Mouse (Mus musculus) midbrain, embryonic 13.5 days (tissue): ENCODE results near the gene Ctsa. TPM values are rescaled to one million over a fixed set of nuclear protein-coding genes. Genes with fewer than 3 reads are reported as not detected.
"Not testable (repeated sequence)": the region's sequence is repeated elsewhere in the genome, so short reads cannot be mapped to it uniquely, and the experiment has no call there.

Experiments used
- ATAC-seq: fragments of 200-750 bp; cut with Nextera tagmentation; 2 replicates; pipeline ENCODE4 v1.8.0; 2017; ENCODE audit warnings: mild to moderate bottlenecking, moderate TSS enrichment, moderate library complexity
- H3K27ac ChIP-seq: fragments of 300-500 bp; sonication (generic); 2 replicates; pipeline ENCODE4 v1.5.1; 2015; ENCODE audit warnings: inconsistent platforms, mild to moderate bottlenecking, moderate library complexity
- H3K27me3 ChIP-seq: fragments of 300-500 bp; sonication (generic); 2 replicates; pipeline ENCODE4 v1.6.1; 2015; ENCODE audit warnings: mild to moderate bottlenecking, inconsistent platforms
- H3K36me3 ChIP-seq: fragments of 300-500 bp; sonication (generic); 2 replicates; pipeline ENCODE4 v1.6.1; 2015; ENCODE audit warnings: mild to moderate bottlenecking, inconsistent platforms
- H3K4me1 ChIP-seq: fragments of 300-500 bp; sonication (generic); replicated peaks from 2 replicates; pipeline ENCODE4 v1.6.1; 2015; ENCODE audit warnings: inconsistent platforms
- H3K4me2 ChIP-seq: fragments of 300-500 bp; sonication (generic); replicated peaks from 2 replicates; pipeline ENCODE4 v1.6.1; 2015; ENCODE audit warnings: moderate library complexity, mild to moderate bottlenecking, inconsistent platforms
- H3K4me3 ChIP-seq: fragments of 300-500 bp; sonication (generic); replicated peaks from 2 replicates; pipeline ENCODE4 v1.5.1; 2015; ENCODE audit warnings: mild to moderate bottlenecking, inconsistent platforms
- H3K9ac ChIP-seq: fragments of 300-500 bp; sonication (generic); replicated peaks from 2 replicates; pipeline ENCODE4 v1.6.1; 2015; ENCODE audit warnings: mild to moderate bottlenecking, inconsistent platforms
- H3K9me3 ChIP-seq: fragments of 300-500 bp; sonication (generic); 2 replicates; pipeline ENCODE4 v1.6.1; 2016; ENCODE audit warnings: mild to moderate bottlenecking, inconsistent platforms
- WGBS: fragments of 180-500 bp; shearing (Covaris S2); methylation state at CpG from one replicate; pipeline ENCODE4 v1.1.7; 2015; 5-methylcytosine and 5-hydroxymethylcytosine counted together
- polyA plus RNA-seq: library from polyadenylated mRNA; unstranded; fragments of >200 nt; fragmentation: Nextera tagmentation; extraction: Ambion mirVana; gene quantifications from 2 replicates; pipeline ENCODE4 v1.2.1, GENCODE M21; 2015

The Ctsa gene
- polyA plus RNA-seq, 1 experiment from 2014 or later, result 94.2 TPM

GRCm38 (mm10) chr2:164792400-164793190 is 40.1 kb upstream of the Ctsa start:
- Histone ChIP-seq H3K27me3 (no peaks in the 10 kb centered on the region), H3K9ac (no peak overlapping the region), H3K9me3 (no peaks in the 10 kb centered on the region), H3K4me3 (no peak overlapping the region), H3K27ac (no peak overlapping the region), H3K4me2 (no peak overlapping the region), H3K4me1 (no peaks in the 10 kb centered on the region), H3K36me3 (peaks cover 73% of the 10 kb centered on the region)
- WGBS, result 95% methylated on average over 12 of the region's 12 CpGs
- no peak for ATAC-seq

- 0 out of 2 replicates have a peak overlapping the region, but pooled peaks have one; percentile 35 for H3K27ac ChIP-seq
- H3K9ac ChIP-seq, result no peak overlapping the region
- no peak for ATAC-seq
- no peaks in the 10 kb centered on the region for H3K27me3 ChIP-seq
- 85% methylated on average over 3 of the region's 3 CpGs for WGBS
- H3K36me3 ChIP-seq, result peaks cover 78% of the 10 kb centered on the region
- H3K4me1 ChIP-seq, result no peaks in the 10 kb centered on the region
- H3K4me3 ChIP-seq, result no peak overlapping the region
- no peaks in the 10 kb centered on the region for H3K9me3 ChIP-seq
- H3K4me2 ChIP-seq, result no peak overlapping the region
Observed at GRCm38 (mm10) chr2:164793236-164793635, 39.4 kb upstream of the Ctsa start.

- no peaks in the 10 kb centered on the region for H3K27me3 ChIP-seq
- no peaks in the 10 kb centered on the region for H3K4me1 ChIP-seq
- H3K9ac ChIP-seq, result no peak overlapping the region
- 89% methylated on average over 2 of the region's 2 CpGs for WGBS
- no peak overlapping the region for H3K4me2 ChIP-seq
- H3K9me3 ChIP-seq, result no peaks in the 10 kb centered on the region
- peak overlapping the region; percentile 35; the same call in 1 of the 2 replicates for H3K27ac ChIP-seq
- peaks cover 80% of the 10 kb centered on the region for H3K36me3 ChIP-seq
- no peak for ATAC-seq
- no peak overlapping the region for H3K4me3 ChIP-seq
Observed at GRCm38 (mm10) chr2:164793772-164794171, 38.9 kb upstream of the Ctsa start.

GRCm38 (mm10) chr2:164794293-164794692 is 38.4 kb upstream of the Ctsa start:
- peak; percentile 69 for ATAC-seq
- H3K9me3 ChIP-seq, result no peaks in the 10 kb centered on the region
- H3K4me1 ChIP-seq, result no peaks in the 10 kb centered on the region
- no peak overlapping the region for H3K4me3 ChIP-seq
- H3K27ac ChIP-seq, result no peak overlapping the region
- WGBS, result 36% methylated on average over 5 of the region's 5 CpGs
- no peak overlapping the region for H3K9ac ChIP-seq
- no peaks in the 10 kb centered on the region for H3K27me3 ChIP-seq
- no peak overlapping the region for H3K4me2 ChIP-seq
- H3K36me3 ChIP-seq, result peaks cover 82% of the 10 kb centered on the region

- 89% methylated on average over 4 of the region's 4 CpGs for WGBS
- Histone ChIP-seq H3K9me3 (no peaks in the 10 kb centered on the region), H3K27ac (no peak overlapping the region), H3K4me3 (no peak overlapping the region), H3K4me2 (no peak overlapping the region), H3K4me1 (no peaks in the 10 kb centered on the region), H3K36me3 (peaks cover 84% of the 10 kb centered on the region), H3K9ac (no peak overlapping the region), H3K27me3 (no peaks in the 10 kb centered on the region)
- no peak for ATAC-seq
Observed at GRCm38 (mm10) chr2:164795868-164796267, 36.8 kb upstream of the Ctsa start.

GRCm38 (mm10) chr2:164798554-164798953 is 34.1 kb upstream of the Ctsa start:
- H3K9me3 ChIP-seq, H3K9ac ChIP-seq, H3K27ac ChIP-seq, ATAC-seq, H3K4me2 ChIP-seq, H3K27me3 ChIP-seq, H3K4me1 ChIP-seq, H3K4me3 ChIP-seq: not testable (repeated sequence)
- peaks cover 71% of the 10 kb centered on the region for H3K36me3 ChIP-seq
- 85% methylated on average over 6 of the region's 6 CpGs for WGBS

- peaks cover 60% of the 10 kb centered on the region for H3K36me3 ChIP-seq
- no peak overlapping the region for H3K4me3 ChIP-seq
- no peak overlapping the region for H3K9ac ChIP-seq
- no peaks in the 10 kb centered on the region for H3K9me3 ChIP-seq
- peaks cover 19% of the 10 kb centered on the region for H3K4me1 ChIP-seq
- no peak overlapping the region for H3K4me2 ChIP-seq
- no peaks in the 10 kb centered on the region for H3K27me3 ChIP-seq
- no peak for ATAC-seq
- H3K27ac ChIP-seq, result no peak overlapping the region
- WGBS, result 96% methylated on average over 13 of the region's 13 CpGs
Observed at GRCm38 (mm10) chr2:164800252-164801004, 32.2 kb upstream of the Ctsa start.

- H3K4me1 ChIP-seq, result peaks cover 38% of the 10 kb centered on the region
- peak overlapping the region; percentile 85 for H3K4me3 ChIP-seq
- H3K4me2 ChIP-seq, result peak overlapping the region; percentile 72
- WGBS, result 94% methylated on average over 16 of the region's 16 CpGs
- no peaks in the 10 kb centered on the region for H3K27me3 ChIP-seq
- no peak for ATAC-seq
- H3K36me3 ChIP-seq, result peaks cover 37% of the 10 kb centered on the region
- peak overlapping the region; percentile 82 for H3K9ac ChIP-seq
- H3K9me3 ChIP-seq, result no peaks in the 10 kb centered on the region
- H3K27ac ChIP-seq, result no peak overlapping the region
Observed at GRCm38 (mm10) chr2:164803201-164803920, 29.3 kb upstream of the Ctsa start.

- no peak for ATAC-seq
- H3K9me3 ChIP-seq, result no peaks in the 10 kb centered on the region
- H3K4me3 ChIP-seq, result peak overlapping the region; percentile 85
- WGBS, result 66% methylated on average over 1 of the region's 1 CpGs
- no peak overlapping the region for H3K27ac ChIP-seq
- peaks cover 38% of the 10 kb centered on the region for H3K4me1 ChIP-seq
- H3K27me3 ChIP-seq, result no peaks in the 10 kb centered on the region
- H3K9ac ChIP-seq, result peak overlapping the region; percentile 82
- H3K36me3 ChIP-seq, result peaks cover 38% of the 10 kb centered on the region
- peak overlapping the region; percentile 72 for H3K4me2 ChIP-seq
Observed at GRCm38 (mm10) chr2:164803921-164804313, 28.8 kb upstream of the Ctsa start.

- no peaks in the 10 kb centered on the region for H3K27me3 ChIP-seq
- H3K4me1 ChIP-seq, result peaks cover 38% of the 10 kb centered on the region
- peak within 1 kb of the TSS; percentile 90 for H3K27ac ChIP-seq
- no peaks in the 10 kb centered on the region for H3K9me3 ChIP-seq
- peaks cover 38% of the 10 kb centered on the region for H3K36me3 ChIP-seq
- peak; percentile 97 for ATAC-seq
- peak within 1 kb of the TSS; percentile 82 for H3K9ac ChIP-seq
- WGBS, result under 1% methylated on average over 47 of the region's 47 CpGs
- peak within 1 kb of the TSS; percentile 85 for H3K4me3 ChIP-seq
- peak within 1 kb of the TSS; percentile 77 for H3K4me2 ChIP-seq
Observed at GRCm38 (mm10) chr2:164804533-164805331, 27.9 kb upstream of the Ctsa start, which contains the start of the genes Acot8 and Zswim3. Gene Acot8 (minus strand): TSS chr2:164804882. Gene Zswim3 (plus strand): TSS chr2:164805098.

GRCm38 (mm10) chr2:164805332-164805718 is 27.3 kb upstream of the Ctsa start:
- H3K9ac ChIP-seq, result peak overlapping the region; percentile 82
- ATAC-seq, result peak; percentile 72; the same call in 1 of the 2 replicates
- peaks cover 38% of the 10 kb centered on the region for H3K4me1 ChIP-seq
- peak overlapping the region; percentile 77 for H3K4me2 ChIP-seq
- H3K27ac ChIP-seq, result peak overlapping the region; percentile 90
- under 1% methylated on average over 21 of the region's 21 CpGs for WGBS
- peak overlapping the region; percentile 85 for H3K4me3 ChIP-seq
- no peaks in the 10 kb centered on the region for H3K9me3 ChIP-seq
- peaks cover 35% of the 10 kb centered on the region for H3K36me3 ChIP-seq
- no peaks in the 10 kb centered on the region for H3K27me3 ChIP-seq
